Mouse (Mus musculus) ES-Bruce4 (cell line): ENCODE data around the gene Coro1c.

ENCODE experiments used
- CTCF ChIP-seq: IDR thresholded peaks from one replicate; pipeline ENCODE4 v1.8.1; 2011; ENCODE audit warnings: low read depth, low read length
- EP300 ChIP-seq: IDR thresholded peaks from 2 replicates; pipeline ENCODE4 v1.6.1; 2011; ENCODE audit warnings: low read depth, low read length; ENCODE audit not compliant: insufficient read depth
- POLR2A ChIP-seq: IDR thresholded peaks from one replicate; pipeline ENCODE4 v1.8.1; 2011; ENCODE audit warnings: low read length; ENCODE audit not compliant: insufficient read depth

GRCm38 (mm10) chr5:113824228-113824627, 84.3 kb downstream of the Coro1c start:
- TF ChIP-seq CTCF (no peak), POLR2A (no peak), EP300 (no peak)
